Mouse (Mus musculus) embryo, embryonic 9.5 days (tissue): Measurements from ENCODE around the gene S1pr4.

Source experiments
- DNase-seq: peaks from one replicate; pipeline ENCODE4 v3.0.0-alpha.2; 2017; ENCODE audit errors: extremely low spot score

The S1pr4 gene

DNA sequence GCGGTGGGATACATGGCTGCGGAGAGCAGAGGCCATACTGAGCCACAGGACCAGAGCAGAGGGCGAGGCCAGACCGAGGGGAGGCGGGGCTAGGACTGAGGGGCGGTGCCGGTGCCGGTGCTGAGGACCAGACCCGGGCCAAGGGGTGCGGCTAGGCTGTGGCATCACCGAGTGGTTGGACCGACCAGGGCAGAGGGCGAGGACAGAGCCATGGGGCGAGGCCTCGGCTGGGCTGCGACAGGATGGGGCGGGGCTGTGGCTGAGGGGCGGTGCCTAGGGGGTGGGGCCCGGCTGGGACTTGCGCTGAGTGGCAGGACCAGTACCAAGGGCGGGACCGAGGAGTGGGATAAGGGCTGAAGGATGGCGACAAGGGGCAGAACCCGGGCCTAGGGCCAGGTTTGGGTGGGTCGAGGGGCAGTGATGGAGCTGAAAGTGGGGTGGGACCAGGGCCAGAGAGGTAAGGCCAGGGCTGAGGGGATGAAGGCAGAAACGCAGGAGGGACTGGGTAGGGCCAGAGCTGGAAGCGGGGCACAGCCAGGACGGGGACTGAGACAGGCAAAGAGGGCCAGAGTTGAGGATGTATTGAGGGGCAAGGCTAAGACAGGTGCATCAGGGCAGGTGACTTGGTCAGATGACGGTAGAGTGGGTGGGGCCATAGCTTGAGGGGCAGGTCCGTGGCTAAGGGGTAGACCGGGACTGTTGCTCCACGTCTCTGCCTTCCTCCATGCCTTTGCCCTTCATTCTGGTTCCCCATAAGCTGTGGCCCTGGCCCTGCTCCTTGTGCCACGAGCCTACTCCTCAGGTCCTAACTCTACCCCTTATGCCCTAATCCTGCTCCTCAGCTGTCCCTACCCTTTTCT, 35.3 kb downstream of the S1pr4 start:
- DNase-seq: peak; percentile 88

DNA sequence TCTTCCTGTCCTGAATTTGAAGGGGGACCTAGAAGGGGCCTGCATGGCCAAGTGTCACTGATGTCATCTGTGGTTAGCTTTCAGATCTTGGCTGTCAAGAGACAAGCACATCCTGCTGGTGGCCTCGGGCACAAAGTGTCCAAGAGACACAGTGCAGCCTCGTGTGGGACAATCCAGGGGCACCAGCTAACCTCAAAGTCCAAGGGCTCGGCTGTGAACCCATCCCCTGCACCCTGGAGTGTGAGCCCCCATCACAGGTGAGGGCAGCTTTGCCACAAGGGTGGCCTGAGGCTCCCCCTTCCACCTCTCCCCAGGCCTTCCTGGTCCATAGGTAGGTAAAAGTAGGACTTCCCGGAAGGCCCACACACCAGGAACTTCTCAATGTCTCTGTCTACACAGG, 36.4 kb downstream of the S1pr4 start:
- no peak for DNase-seq

DNA sequence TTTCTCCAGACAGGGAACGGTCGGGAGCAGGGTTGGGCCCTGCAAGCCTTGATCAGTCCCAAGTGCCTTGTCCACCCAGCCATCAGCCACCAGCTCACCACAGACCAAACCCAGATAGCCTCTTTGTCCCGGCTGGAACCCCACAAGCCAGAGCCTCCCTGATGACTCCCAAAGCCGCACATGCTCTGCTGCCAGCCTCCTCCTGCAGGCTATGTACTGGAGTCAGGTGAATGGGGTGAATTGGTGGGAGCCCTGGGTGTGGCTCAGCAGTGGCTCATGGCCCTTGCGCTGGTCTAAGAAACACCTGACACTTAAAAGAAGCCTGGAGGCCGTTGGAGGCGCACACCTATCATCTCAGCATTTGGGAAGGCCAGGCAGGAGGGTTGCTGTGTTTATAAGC, 37.0 kb downstream of the S1pr4 start:
- DNase-seq: no peak

DNA sequence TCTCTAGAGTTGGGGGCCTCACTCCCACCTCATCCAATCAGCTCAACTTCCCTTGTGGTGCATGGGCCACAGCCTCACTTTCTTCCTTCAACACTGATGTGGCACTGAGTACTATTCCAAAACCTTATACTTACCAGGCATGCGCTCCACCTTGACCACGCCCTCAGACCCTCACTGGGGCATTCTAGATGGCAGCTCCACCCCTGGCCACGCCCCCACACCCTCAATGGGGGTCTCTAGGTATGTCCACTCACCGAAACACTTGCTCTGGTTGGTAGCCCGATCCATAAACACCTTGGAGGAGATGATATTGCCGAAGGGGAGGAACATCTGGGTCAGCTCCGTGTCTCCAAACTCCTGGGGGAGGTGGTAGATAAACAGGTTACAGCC, 37.5 kb downstream of the S1pr4 start:
- DNase-seq: no peak

DNA sequence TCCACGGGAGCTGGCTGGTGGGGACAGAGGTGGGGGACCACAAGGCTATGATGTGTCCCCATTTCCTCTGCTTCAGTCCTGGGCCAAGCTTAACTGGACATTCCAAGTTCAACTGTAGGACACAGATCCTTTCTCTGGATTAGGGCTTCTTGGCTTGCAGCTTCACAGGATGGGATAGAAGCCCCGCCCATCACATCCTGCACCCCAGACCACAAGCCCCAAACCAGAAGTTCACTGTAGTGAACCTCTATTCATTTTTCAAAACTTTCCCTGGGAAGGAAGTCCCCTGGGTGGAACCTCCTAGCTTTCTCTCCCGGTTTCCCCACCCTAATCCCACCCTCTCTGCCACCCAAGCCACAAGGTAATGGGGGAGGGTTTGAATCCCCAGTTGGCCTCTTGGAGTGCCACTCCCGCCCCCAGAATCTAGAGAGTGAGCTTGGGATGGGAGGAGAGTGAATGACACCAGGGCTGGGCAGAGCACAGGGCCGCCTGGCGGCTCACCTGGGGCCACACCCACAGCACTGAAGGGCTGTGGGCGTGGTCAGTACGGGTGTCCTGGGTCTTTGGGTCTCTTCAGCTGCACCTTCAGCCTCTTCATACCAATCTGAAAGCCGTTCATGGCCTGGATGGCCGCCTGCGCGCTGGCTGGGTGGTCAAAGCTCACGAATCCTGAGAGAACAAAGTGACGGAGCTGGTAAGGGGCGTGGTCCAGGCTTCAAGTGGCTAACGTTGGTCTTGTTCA, 38.1 kb downstream of the S1pr4 start:
- no peak for DNase-seq

DNA sequence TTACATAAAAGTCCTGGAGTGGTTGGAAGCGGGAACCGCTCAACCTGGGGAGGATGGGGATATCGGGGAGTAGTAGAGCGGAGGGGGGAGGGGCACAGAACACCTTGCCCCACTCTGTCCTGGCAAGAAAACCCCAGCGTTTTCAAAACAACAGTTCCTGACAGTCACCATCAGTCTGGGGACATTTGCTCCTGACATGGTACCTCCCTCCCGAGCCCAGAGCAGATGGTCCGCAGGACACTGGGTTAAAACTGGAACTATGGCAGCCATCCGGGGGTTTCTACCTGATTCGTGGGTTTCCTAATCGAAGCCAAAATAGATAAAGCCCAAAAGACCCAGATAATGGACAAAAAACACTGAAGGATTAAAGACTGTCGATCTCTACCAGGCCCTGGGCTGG, 39.0 kb downstream of the S1pr4 start:
- DNase-seq: no peak

DNA sequence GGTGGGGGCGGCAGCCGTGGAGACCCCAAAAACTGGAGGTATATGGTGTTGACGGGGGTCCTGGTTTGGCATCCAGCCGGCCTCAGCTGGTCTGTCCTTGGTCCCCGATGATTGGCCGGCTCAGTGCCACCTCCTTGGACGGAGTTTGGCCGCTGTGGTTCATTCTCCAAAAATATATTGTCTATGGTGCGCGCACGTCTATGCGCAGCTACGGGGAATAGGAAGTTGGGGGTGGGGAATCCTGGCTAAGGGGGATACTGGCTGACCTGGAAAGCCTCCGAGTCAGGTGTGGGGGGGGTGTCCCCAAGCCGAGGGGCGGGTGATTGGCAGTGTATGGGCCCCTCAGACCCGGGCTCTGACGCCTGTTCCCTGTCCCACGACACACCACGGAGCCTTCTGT, 39.5 kb downstream of the S1pr4 start:
- DNase-seq: no peak

DNA sequence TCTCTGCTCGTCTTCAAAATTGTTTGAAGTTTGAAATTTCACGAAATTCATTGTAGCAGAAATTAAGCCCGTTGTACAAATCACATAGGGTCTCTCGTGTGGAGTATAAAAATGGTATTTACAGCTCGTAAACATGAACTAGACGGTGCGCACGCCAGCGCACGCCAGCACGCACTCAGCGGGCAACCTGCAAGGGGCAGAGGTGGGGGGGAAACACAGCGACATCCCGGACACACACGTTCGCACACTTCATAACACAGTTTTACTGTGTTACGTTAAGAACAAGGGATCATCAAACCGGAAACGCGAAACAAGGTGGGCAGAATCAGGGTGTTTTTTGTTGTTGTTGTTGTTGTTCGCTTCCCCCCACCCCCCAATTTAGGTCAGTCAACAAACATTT, 40.5 kb downstream of the S1pr4 start:
- no peak for DNase-seq

DNA sequence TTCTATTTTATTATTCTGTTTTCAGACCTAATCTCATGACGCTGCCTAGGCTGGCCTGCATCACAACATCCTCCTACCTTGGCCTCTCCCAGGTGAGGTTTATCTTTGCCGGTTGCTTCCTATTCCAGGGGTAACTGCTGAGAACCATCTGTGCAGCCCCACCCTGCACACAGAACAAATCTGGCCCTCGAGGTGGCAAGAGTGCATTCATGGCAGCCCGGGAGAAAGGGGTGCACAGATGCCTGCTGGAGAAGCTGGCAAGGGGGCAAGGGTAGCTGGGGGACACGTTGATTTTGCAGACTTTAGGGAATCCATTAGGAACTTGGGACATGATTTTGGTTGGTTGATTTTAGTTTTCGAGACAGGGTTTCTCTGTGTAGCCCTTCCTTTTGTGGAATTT, 41.7 kb downstream of the S1pr4 start:
- DNase-seq: no peak

DNA sequence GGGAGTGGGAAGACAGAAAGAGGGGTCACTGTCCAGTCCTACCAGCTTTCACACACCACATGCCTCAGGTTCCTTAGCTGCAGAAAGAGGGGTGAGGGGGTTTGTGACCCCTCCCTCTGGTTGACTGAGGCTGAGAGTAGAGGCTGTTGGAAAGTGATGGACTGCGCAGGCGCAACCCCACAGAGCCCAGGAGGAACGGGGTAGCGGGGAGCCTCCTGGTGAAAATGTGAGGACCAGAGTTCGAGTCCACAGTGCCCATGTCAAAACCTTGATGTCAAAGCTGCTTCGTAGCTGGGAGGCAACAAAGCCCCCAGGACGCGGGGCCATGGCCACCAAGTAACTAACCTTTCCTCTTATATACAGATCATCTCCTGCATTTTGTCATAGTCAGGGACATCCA, 42.3 kb downstream of the S1pr4 start:
- DNase-seq: no peak

DNA sequence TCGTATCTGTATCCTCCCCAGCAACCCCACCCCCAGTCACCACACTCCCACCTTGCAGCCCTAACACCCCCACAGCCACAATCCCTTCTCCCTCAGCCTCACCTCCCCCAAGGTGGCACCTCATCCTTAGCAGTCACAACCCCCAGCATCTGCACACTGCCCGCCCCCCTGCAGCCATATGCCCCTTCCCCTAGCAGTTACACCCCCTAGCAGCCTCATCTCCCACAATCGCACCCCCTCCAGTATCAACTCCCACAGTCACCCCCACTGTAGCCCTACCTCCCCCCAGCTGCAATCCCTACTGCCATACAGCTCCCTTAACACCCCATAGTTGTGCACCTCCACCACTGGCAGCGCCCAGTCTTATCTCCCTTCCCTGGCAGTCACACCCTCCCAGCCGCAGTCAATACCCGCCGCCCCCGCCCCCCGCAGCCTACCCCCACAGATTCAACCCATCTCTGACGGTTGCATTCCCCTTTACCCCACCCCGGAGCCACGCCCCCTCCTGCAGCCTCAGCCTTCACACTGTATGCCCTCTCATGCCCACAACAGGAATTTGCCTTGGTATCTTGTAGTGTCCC, 42.9 kb downstream of the S1pr4 start:
- DNase-seq: no peak

DNA sequence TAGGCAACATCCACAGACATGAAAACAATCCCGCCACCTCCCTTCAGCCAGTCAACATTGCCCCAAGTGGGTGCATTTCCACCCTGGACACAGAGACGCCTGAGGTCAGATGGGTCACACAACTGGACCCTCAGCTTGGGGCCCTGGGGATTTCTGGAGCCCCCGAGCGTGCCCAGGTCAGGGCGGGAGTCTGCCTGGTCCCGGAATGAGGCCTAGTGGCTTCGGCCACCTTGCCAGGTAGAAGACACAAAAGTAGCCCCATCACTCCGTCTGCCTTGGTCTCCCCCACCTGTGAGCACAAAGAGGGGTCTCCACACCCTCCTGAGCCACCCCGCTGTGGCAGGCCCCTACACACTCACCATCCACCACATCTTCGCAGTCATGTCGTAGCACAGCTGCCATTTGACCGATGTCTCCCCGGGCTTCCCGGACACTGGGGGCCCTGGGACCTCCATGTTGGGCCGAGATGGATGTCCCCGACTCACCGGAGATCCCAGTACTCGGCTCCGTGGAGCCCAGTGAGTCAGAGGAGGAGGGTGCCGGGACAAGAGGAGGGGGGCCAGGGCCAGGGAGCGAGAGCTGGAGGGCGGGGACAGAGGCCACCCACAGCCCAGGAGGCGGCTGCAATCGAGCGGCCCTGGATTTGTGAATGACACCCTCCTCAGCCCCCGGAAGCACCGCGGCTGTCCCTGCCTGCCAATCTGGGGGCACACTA, 44.6 kb downstream of the S1pr4 start, which contains the start of gene Nfic:
Gene Nfic (minus strand): TSS at position 455 of the 715 bp plus-strand sequence.
- no peak for DNase-seq

DNA sequence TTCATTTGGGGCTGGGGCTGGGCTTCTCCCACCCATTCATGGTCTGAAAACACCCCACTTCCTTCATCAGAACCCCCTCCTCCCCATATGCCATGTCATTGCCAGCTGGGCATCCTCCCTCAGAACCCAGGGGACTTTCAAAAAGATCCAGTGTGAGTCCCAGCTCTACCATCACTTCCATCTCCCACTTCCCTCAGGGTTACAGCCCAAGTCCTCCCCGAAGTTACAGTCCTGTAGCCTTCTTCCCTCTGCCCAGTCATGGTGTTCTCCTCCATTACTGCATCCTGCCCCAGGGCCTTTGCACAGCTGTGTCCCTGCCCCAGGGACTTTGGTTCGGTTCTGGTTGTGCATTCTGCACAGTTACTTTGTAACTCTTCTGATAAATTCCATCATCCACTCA, 45.8 kb downstream of the S1pr4 start:
- DNase-seq: no peak

DNA sequence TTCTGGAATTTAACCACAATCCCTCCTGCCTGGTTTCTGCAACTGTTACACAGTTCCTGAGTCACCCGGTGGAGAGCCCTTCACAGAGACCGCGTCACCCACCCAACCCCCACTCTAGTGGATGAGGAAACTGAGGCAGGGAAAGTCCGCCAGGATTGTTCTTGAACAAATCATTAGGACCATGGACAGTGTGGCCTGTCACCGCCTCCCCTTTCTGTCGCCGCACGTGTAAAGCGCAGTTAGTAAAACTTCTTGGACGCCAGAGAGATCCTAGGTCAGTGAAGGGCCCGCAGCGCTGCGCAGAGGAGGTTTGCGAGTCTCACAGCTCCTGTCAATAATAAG, 47.0 kb downstream of the S1pr4 start:
- no peak for DNase-seq

DNA sequence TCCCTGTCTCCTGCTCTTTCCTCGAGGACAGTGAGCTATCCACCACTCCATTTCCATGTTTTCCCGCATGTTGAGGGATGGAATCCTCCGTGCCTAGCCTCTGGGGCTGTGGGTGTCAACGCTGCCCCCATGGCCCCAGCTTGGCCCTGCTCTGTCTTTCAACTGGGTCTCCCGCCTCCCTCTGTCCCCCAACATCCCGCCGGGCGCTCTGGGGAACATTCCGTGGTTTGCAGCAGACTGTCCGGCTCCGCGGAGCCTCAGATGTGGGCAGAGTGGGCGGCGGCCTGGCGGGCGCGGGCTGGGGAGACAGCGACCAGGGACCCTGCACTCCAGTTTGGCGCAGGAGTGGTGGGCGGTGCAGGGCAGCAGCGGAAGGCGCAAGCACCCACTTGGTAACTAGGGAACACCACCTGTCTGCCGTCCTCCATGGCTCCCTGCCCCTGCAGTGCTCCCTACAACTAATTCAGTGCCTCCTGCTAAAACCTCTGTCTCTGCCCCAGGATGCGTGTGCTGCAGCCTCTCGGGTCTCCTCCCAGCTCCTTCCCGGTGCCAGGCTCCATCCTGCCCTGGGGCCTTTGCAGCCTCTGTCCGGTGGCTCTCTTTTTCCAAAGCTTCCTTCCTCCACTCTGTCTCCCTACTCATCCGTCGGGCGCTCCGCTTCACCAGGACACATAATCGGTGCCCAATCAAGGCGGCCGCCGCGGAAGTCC, 47.5 kb downstream of the S1pr4 start:
- DNase-seq: no peak

DNA sequence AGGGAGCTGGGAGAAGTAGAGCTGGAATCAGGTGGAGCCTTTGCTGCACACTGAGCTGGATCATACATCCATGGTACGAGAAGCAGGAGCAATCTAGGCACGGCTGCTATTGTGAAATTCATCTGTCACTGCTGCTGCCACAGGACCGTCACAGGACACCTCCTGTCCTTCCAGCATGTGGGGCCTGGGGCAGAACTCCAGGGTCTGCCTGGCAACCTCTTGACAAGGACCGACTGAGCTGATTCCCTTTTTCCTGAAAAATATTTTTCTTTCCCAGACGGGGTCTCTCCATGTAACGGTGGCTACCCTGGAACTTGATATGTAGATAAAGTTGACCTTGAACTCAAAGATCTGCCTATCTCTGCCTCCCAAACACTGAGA, 48.6 kb downstream of the S1pr4 start:
- no peak for DNase-seq

DNA sequence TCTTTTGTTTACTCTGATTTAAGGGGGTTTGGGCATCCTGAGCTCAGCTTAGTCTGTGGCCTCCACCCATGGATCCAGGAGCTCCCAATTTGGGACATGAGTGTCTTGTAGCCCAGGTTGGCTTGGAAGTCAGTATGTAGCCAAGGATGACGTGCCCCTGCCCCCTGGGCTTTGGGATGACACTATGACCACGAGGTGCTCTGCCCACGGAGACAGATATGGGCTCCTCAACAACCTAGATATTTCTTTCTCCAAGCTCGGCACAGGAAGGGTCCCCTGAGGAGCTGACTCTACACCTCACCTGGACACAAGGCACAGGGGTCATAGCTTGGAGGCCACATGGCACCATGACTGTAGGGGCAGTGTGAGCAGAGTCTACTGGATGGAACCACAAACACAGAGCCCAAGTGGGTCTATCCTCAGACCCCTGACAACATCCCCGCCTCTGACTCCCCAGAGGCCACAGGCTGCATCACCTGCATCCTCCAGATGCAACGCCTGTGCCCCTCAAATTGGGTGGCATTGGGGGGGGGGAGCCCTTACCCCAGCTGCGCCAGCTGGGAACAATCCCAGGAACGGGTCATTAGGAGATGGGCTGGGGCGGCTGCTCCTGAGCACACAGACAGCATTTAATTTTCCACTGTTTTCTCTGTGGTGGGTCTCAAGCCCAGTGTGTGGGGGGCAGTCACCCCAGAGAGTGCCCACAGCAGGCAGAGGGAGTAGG, 49.1 kb downstream of the S1pr4 start:
- DNase-seq: no peak

DNA sequence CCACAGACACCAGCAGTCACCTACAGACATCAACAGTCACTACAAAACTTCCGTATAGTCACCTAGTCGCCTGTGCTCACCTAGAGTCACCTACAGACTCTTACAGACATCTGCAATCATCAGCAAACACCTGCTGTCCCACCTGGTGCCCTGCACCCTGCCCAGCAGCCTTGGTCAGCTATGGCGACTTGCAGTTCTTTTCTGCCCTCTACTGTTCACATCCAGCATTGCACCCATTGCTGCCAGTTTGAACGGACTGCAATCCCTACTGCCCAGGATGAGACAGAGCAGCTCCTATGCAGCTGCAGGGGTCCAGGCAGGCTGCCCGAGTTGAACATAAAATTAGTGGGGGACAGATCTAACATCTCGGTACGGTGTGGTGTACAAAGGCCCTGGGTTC, 49.8 kb downstream of the S1pr4 start:
- DNase-seq: peak; percentile 86
